Mouse (Mus musculus) gastrocnemius, adult 8-10 months (tissue): ENCODE measurements around the gene Gdf5. TPM values are rescaled to one million over a fixed set of nuclear protein-coding genes. Genes with fewer than 3 reads are reported as not detected.
"Not testable (repeated sequence)": the region's sequence is repeated elsewhere in the genome, so short reads cannot be mapped to it uniquely, and the experiment has no call there.

Source experiments
- DNase-seq, 2 experiments: peaks; one replicate each; pipeline ENCODE4 v3.0.0; 2022; ENCODE audit warnings: low spot score in 2 of 2
- total RNA-seq, 4 experiments: library from RNA; stranded (reverse); gene quantifications; 2 replicates each; pipeline ENCODE4 v1.2.4; 2022

Gene Gdf5
- total RNA-seq, 4 experiments from 2014 or later: 0.16 to 0.19 TPM; not detected in 2

GRCm38 (mm10) chr2:155941697-155942442 lies 3.3 kb downstream of the Gdf5 start:
- peak in 1 of 2 experiments; percentile 53 for DNase-seq

- no peak for DNase-seq
Measured at GRCm38 (mm10) chr2:155940681-155941080, 4.5 kb downstream of the Gdf5 start, which contains the start of gene Gm15557. Gene Gm15557 (plus strand): TSS chr2:155940728.

GRCm38 (mm10) chr2:155939897-155940529 lies 5.2 kb downstream of the Gdf5 start:
- no peak for DNase-seq

GRCm38 (mm10) chr2:155929531-155930442 lies 15.4 kb downstream of the Gdf5 start, which contains the start of gene Uqcc1:
Gene Uqcc1 (minus strand): TSS chr2:155930310.
- DNase-seq: peak; percentile 87 to 88

- DNase-seq: no peak
Measured at GRCm38 (mm10) chr2:155928711-155929345, 16.3 kb downstream of the Gdf5 start.

- DNase-seq: not testable (repeated sequence)
Measured at GRCm38 (mm10) chr2:155925213-155925612, 20.0 kb downstream of the Gdf5 start.

- no peak for DNase-seq
Measured at GRCm38 (mm10) chr2:155923143-155923542, 22.0 kb downstream of the Gdf5 start.

GRCm38 (mm10) chr2:155914684-155915083 lies 30.5 kb downstream of the Gdf5 start:
- no peak for DNase-seq

- DNase-seq: no peak
Measured at GRCm38 (mm10) chr2:155903632-155904008, 41.5 kb downstream of the Gdf5 start.

- DNase-seq: peak in 1 of 2 experiments; percentile 42
Measured at GRCm38 (mm10) chr2:155902989-155903631, 42.1 kb downstream of the Gdf5 start.

GRCm38 (mm10) chr2:155895046-155895735 lies 50.0 kb downstream of the Gdf5 start:
- DNase-seq: no peak

- no peak for DNase-seq
Measured at GRCm38 (mm10) chr2:155894307-155895045, 50.7 kb downstream of the Gdf5 start.

Other genes with a start within 250 kb of the Gdf5 start
- 1 to 10 TPM; 3.1 to 4.5 (median 3.8) TPM for gene Edem2, start 215.9 kb downstream of the Gdf5 start, total RNA-seq
- gene Gm17581, start 209.5 kb downstream of the Gdf5 start, total RNA-seq: not detected
- 10 to 100 TPM in 1 of 4 experiments, 1 to 10 TPM in 3; 5.1 to 10.2 (median 7.5) TPM for gene Procr, start 194.2 kb downstream of the Gdf5 start, total RNA-seq
- not detected for gene Mmp24, start 170.0 kb downstream of the Gdf5 start, total RNA-seq
- 10 to 100 TPM; 23.2 to 31.3 (median 27.6) TPM for gene BC029722, start 125.9 kb downstream of the Gdf5 start, total RNA-seq
- 10 to 100 TPM; 44.3 to 49.9 (median 48.6) TPM for gene Eif6, start 118.4 kb downstream of the Gdf5 start, total RNA-seq
- gene Fam83c, start 110.5 kb downstream of the Gdf5 start, total RNA-seq: not detected
- 100 to 1,000 TPM; 154 to 182 (median 168) TPM for gene Uqcc1, start 15.1 kb downstream of the Gdf5 start, total RNA-seq
- not detected for gene Gm15557, start 4.6 kb downstream of the Gdf5 start, total RNA-seq
- gene Cep250, start 11.1 kb upstream of the Gdf5 start, total RNA-seq: 1 to 10 TPM; 4.1 to 4.5 (median 4.2) TPM
- gene 6430550D23Rik, start 62.6 kb upstream of the Gdf5 start, total RNA-seq: under 1 TPM in 2 of 4 experiments, not detected in 2; 0.54 to 0.76 TPM
- gene Ergic3, start 62.7 kb upstream of the Gdf5 start, total RNA-seq: 10 to 100 TPM; 42.5 to 54.4 (median 49.1) TPM
- gene Fer1l4, start 107.6 kb upstream of the Gdf5 start, total RNA-seq: not detected
- gene Spag4, start 119.8 kb upstream of the Gdf5 start, total RNA-seq: 1 to 10 TPM in 2 of 4 experiments, under 1 TPM in 1, not detected in 1; 0.83 to 1.2 (median 1.2) TPM
- gene Cpne1, start 166.6 kb upstream of the Gdf5 start, total RNA-seq: 10 to 100 TPM in 2 of 4 experiments, 1 to 10 TPM in 2; 5.6 to 13.2 (median 9.8) TPM
- gene Rbm12, start 166.6 kb upstream of the Gdf5 start, total RNA-seq: 1 to 10 TPM; 5.8 to 8.3 (median 6.9) TPM
- gene Gm28036, start 181.7 kb upstream of the Gdf5 start, total RNA-seq: 1 to 10 TPM; 3.5 to 5.2 (median 3.9) TPM
- 100 to 1,000 TPM; 192 to 289 (median 265) TPM for gene Romo1, start 198.7 kb upstream of the Gdf5 start, total RNA-seq
- gene Nfs1, start 198.8 kb upstream of the Gdf5 start, total RNA-seq: 10 to 100 TPM; 85.7 to 90.2 (median 88.3) TPM
- gene Rbm39, start 234.9 kb upstream of the Gdf5 start, total RNA-seq: 100 to 1,000 TPM in 1 of 4 experiments, 10 to 100 TPM in 3; 71.4 to 105 (median 89.2) TPM